Mouse (Mus musculus) limb, embryonic 11.5 days (tissue): ENCODE data around the gene Dnah2. TPM values are rescaled to one million over a fixed set of nuclear protein-coding genes. Genes with fewer than 3 reads are reported as not detected.
"Not testable (repeated sequence)": the region's sequence is repeated elsewhere in the genome, so short reads cannot be mapped to it uniquely, and the experiment has no call there.

ENCODE experiments used
- ATAC-seq: fragments of 200-750 bp; cut with Nextera tagmentation; 2 replicates; pipeline ENCODE4 v1.8.0; 2017; ENCODE audit warnings: low read depth; ENCODE audit not compliant: insufficient number of reproducible peaks, low FRiP score, low TSS enrichment
- DNase-seq: peaks from one replicate; pipeline ENCODE4 v3.0.0-alpha.2; 2015; ENCODE audit warnings: low spot score
- H3K27ac ChIP-seq: fragments of 300-500 bp; sonication (generic); replicated peaks from 2 replicates; pipeline ENCODE4 v1.5.1; 2014; ENCODE audit warnings: low read depth, mild to moderate bottlenecking, low read length
- H3K27me3 ChIP-seq: fragments of 300-500 bp; sonication (generic); 2 replicates; pipeline ENCODE4 v1.6.1; 2014; ENCODE audit warnings: mild to moderate bottlenecking, low read length, mixed read lengths; ENCODE audit not compliant: control insufficient read depth, insufficient read depth
- H3K36me3 ChIP-seq: fragments of 300-500 bp; sonication (generic); 2 replicates; pipeline ENCODE4 v1.6.1; 2014; ENCODE audit warnings: mild to moderate bottlenecking, low read length, moderate library complexity, mixed read lengths; ENCODE audit not compliant: control insufficient read depth, insufficient read depth
- H3K4me1 ChIP-seq: fragments of 300-500 bp; sonication (generic); 2 replicates; pipeline ENCODE4 v1.6.1; 2014; ENCODE audit warnings: low read length, mixed read lengths; ENCODE audit not compliant: control insufficient read depth, insufficient read depth
- H3K4me2 ChIP-seq: fragments of 300-500 bp; sonication (generic); 2 replicates; pipeline ENCODE4 v1.6.1; 2014; ENCODE audit warnings: low read depth, mild to moderate bottlenecking, moderate library complexity; ENCODE audit not compliant: severe bottlenecking
- H3K4me3 ChIP-seq: fragments of 300-500 bp; sonication (generic); 2 replicates; pipeline ENCODE4 v1.5.1; 2014; ENCODE audit warnings: low read depth, low read length
- H3K9ac ChIP-seq: fragments of 300-500 bp; sonication (generic); 2 replicates; pipeline ENCODE4 v1.6.1; 2014; ENCODE audit warnings: mild to moderate bottlenecking, low read length
- H3K9me3 ChIP-seq: fragments of 300-500 bp; sonication (generic); 2 replicates; pipeline ENCODE4 v1.6.1; 2016; ENCODE audit warnings: low read length; ENCODE audit not compliant: control insufficient read depth
- WGBS: fragments of 180-500 bp; shearing (Covaris S2); extraction: QIAGEN DNeasy Blood & Tissue Kit; methylation state at CpG from one replicate; pipeline ENCODE4 v1.1.7; 2014; 5-methylcytosine and 5-hydroxymethylcytosine counted together
- polyA plus RNA-seq: library from polyadenylated mRNA; unstranded; fragments of >200 nt; fragmentation: Nextera tagmentation; extraction: Ambion mirVana; gene quantifications from 2 replicates; pipeline ENCODE4 v1.2.1, GENCODE M21; 2014

Dnah2 gene
- polyA plus RNA-seq, 1 experiment from 2014 or later: 0.87 TPM

DNA sequence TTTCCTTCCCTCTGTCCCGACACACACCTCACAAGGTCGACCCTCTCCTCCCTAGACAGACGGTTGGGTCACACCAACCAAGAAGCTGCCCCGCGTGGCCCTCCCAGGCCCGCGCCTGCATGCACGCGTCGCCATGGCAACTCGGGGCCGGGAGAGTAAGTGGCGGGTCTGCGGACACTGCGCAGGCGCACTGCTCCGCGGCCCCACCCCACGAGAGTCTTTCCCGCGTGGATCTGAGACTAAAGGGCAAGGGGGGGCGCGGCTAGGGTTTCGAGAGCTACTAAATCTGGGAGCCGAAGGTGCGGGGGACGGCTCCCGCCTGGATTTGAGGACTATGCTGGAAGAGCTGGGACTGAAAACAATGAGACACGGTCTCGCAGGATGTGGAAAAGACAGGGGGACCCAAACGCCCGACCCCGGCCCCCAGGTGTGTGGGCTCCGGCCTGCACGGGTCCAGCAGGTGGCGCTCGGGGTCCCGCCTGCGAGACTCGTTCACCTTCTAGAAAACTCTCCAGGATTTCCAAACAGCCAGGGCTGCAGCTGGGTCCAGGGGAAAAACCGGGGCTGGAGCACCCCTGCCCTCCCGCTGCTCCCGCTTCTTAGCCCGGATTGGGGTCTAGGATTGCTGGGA, 2.4 kb downstream of the Dnah2 start:
- Histone ChIP-seq H3K4me3 (peak overlapping the region; percentile 27), H3K27me3 (no peaks in the 10 kb centered on the region), H3K27ac (peak overlapping the region; percentile 63), H3K4me2 (peak overlapping the region; percentile 69), H3K9me3 (no peaks in the 10 kb centered on the region), H3K4me1 (no peaks in the 10 kb centered on the region; the same call in 1 of the 2 replicates), H3K9ac (peak overlapping the region; percentile 62), H3K36me3 (no peaks in the 10 kb centered on the region)
- ATAC-seq: peak; percentile 50
- DNase-seq: peak; percentile 91
- WGBS: 0% methylated on average over 44 of the region's 44 CpGs

DNA sequence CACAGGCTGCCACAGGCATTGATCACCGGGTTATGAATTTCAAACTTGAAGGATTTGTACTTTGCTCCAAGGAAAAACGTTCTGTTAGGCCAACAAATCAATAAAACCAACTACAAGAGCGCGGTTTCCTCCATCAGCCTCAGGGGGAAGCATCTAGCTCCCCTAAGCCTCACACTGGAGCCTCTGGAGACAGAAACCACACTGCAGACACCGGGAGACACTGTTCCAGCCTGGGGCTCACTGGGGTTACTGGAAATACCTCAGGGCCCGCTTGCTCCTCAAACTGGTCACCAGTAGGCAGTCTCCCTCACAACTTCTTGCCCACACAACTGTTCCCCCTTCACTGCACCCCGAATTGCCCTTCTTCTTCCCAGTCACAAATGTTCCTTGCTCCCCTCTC, 3.0 kb downstream of the Dnah2 start:
- H3K4me2 ChIP-seq: peak overlapping the region; percentile 69
- DNase-seq (peak; percentile 66), ATAC-seq (no peak)
- peak overlapping the region; percentile 27 for H3K4me3 ChIP-seq
- H3K9ac ChIP-seq: peak overlapping the region; percentile 62
- H3K4me1 ChIP-seq: no peaks in the 10 kb centered on the region; the same call in 1 of the 2 replicates
- 9% methylated on average over 7 of the region's 7 CpGs for WGBS
- no peaks in the 10 kb centered on the region for H3K36me3 ChIP-seq
- H3K27ac ChIP-seq: peak overlapping the region; percentile 63
- no peaks in the 10 kb centered on the region for H3K9me3 ChIP-seq
- H3K27me3 ChIP-seq: no peaks in the 10 kb centered on the region

DNA sequence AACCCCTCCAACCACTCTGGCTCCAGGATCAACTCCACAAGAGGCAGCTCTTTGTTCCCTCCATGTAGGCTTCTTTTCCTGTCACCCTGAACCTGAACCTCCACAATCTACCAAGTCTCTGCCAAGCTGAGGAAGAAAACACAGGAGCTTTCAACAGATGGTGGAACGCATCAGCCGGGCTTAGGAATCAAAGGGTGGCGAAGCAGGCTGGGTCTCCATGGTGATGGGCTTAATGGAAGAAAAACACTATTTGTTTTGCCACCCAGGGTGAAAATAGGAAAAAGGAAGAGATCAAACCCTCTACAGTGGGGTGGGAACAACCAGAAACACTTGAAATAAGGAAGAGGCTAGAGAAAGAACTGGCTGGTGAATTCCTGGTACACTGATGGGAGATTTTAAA, 5.3 kb downstream of the Dnah2 start:
- Histone ChIP-seq H3K36me3 (no peaks in the 10 kb centered on the region), H3K9ac (no peak overlapping the region), H3K4me3 (no peak overlapping the region), H3K27me3 (no peaks in the 10 kb centered on the region), H3K4me2 (no peak overlapping the region), H3K9me3 (no peaks in the 10 kb centered on the region), H3K4me1 (peaks cover 2% of the 10 kb centered on the region; the same call in 1 of the 2 replicates), H3K27ac (no peak overlapping the region)
- no peak for DNase-seq
- no peak for ATAC-seq
- 41% methylated on average over 3 of the region's 3 CpGs for WGBS

- not testable (repeated sequence) for H3K36me3 ChIP-seq, H3K4me3 ChIP-seq, H3K9me3 ChIP-seq, H3K4me2 ChIP-seq, ATAC-seq, H3K27me3 ChIP-seq, DNase-seq, H3K9ac ChIP-seq, H3K27ac ChIP-seq
- 72% methylated on average over 1 of the region's 3 CpGs for WGBS
- peaks cover 14% of the 10 kb centered on the region for H3K4me1 ChIP-seq
Measured at GRCm38 (mm10) chr11:69541741-69542140, 7.2 kb downstream of the Dnah2 start.

- Histone ChIP-seq H3K36me3 (no peaks in the 10 kb centered on the region), H3K27me3 (no peaks in the 10 kb centered on the region), H3K4me2 (no peak overlapping the region), H3K27ac (no peak overlapping the region), H3K9me3 (no peaks in the 10 kb centered on the region), H3K4me1 (peaks cover 15% of the 10 kb centered on the region), H3K9ac (no peak overlapping the region), H3K4me3 (no peak overlapping the region)
- no peak for ATAC-seq
- WGBS: 93% methylated on average over 2 of the region's 2 CpGs
- no peak for DNase-seq
Measured at GRCm38 (mm10) chr11:69540700-69541099, 8.2 kb downstream of the Dnah2 start.

DNA sequence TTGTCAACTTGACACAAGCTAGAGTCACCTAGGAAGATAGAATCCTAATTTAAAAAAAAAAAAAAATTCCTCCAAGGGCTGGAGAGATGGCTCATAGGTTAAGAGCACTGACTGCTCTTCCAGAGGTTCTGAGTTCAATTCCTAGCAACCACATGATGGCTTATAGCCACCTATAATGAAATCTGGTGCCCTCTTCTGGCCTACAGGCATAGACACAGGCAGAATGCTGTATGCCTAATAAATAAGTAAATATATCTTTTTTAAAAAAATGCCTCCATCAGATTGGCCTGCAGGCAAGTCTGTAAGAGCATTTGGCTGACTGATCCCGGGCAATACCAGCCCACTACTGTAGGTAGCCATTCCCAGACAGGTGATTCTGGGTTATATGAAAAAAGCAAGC, 13.9 kb downstream of the Dnah2 start:
- no peak overlapping the region for H3K9ac ChIP-seq
- DNase-seq (no peak), ATAC-seq (no peak)
- no peak overlapping the region for H3K4me3 ChIP-seq
- H3K4me1 ChIP-seq: peaks cover 15% of the 10 kb centered on the region
- no peaks in the 10 kb centered on the region for H3K9me3 ChIP-seq
- no peak overlapping the region for H3K27ac ChIP-seq
- no peak overlapping the region for H3K4me2 ChIP-seq
- H3K36me3 ChIP-seq: no peaks in the 10 kb centered on the region
- 80% methylated on average over 1 of the region's 1 CpGs for WGBS
- H3K27me3 ChIP-seq: no peaks in the 10 kb centered on the region

- ATAC-seq: no peak
Measured at GRCm38 (mm10) chr11:69532480-69533150, 16.3 kb downstream of the Dnah2 start.

GRCm38 (mm10) chr11:69530755-69531154, 18.2 kb downstream of the Dnah2 start:
- H3K27me3 ChIP-seq, DNase-seq, H3K4me1 ChIP-seq, H3K4me2 ChIP-seq, H3K4me3 ChIP-seq, H3K27ac ChIP-seq, ATAC-seq, H3K9me3 ChIP-seq, H3K36me3 ChIP-seq, H3K9ac ChIP-seq: not testable (repeated sequence)
- 90% methylated on average over 6 of the region's 6 CpGs for WGBS

More at GRCm38 (mm10) chr11:69532480-69533150, 16.3 kb downstream of the Dnah2 start:
- Histone ChIP-seq H3K9me3 (no peaks in the 10 kb centered on the region), H3K4me2 (no peak overlapping the region), H3K9ac (no peak overlapping the region), H3K27ac (no peak overlapping the region), H3K4me1 (peaks cover 6% of the 10 kb centered on the region; the same call in 1 of the 2 replicates), H3K4me3 (no peak overlapping the region), H3K27me3 (no peaks in the 10 kb centered on the region), H3K36me3 (no peaks in the 10 kb centered on the region)
- WGBS: 82% methylated on average over 7 of the region's 7 CpGs
- no peak for DNase-seq
